Mouse (Mus musculus) brain, adult 2 months (tissue): ENCODE data around the gene 1700020A23Rik.

Experiments
- DNase-seq: peaks from one replicate; pipeline ENCODE4 v3.0.0; 2011; ENCODE audit warnings: low read depth, low spot score

1700020A23Rik gene

DNA sequence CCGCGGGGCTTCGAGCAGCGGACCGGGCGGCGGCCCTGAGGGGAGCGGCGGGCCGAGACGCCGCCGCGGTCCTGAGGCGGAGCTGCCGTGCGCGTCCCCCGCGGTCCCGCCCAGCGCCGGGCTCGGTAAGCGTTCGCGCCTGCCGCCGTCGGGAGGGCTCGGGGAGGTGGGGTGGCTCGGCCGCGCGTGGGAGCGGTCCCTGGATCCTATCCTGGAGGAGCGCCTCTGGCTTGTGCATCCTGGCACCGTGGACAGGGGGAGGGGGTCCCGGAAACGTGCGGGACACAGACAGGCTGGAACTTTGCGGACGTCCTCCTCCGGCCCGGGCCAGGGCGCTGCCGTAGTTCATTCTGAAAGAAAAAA is 45.4 kb downstream of the 1700020A23Rik start:
- peak; percentile 83 for DNase-seq

DNA sequence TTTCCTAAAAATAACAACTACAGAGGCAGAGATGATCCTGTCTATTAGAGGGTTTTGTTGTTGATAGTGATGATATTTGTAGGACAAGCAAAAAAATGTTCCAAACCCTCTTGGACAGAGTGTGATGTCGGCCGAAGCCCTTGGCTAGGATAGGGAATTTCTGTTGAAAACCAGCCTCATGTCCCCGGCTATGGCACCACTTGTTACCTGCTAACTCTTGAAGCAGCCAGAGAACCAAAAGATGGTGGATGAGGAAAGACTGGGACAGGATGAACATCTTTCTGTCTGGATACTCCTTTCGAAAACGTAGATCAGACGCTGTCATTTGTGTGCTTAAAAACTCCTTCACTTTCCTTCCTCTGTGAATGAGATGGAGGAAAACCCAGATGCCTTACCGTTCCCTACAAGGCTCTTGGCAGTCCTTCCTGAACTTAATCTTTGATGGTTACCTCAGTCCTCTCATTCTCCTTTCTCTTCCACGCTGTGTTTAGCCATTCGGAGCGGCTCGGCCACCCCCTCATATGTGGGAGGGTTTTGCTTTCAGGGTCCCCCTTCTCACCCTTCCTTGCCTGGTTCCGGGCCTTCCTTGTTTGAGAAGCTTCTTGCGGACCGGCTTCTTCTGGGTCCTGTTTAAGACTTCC is 46.1 kb downstream of the 1700020A23Rik start:
- no peak for DNase-seq

DNA sequence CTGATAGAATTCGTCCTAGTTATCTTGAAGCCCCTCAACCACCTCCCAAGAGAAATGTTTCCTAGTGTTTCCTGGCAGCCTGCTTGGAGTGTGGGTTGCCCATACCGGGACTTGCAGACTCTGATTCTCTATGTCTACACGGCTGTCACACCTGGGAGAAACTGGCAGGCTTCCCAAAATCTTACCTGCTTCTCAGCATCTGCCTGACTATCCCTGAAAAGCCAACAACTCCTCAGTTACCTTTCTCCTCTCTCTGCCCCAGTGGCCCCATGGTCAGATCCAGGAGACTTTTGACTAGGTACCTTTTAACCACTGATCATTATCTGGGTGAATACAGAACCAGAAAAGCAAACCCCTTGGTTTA is 46.6 kb downstream of the 1700020A23Rik start:
- DNase-seq: no peak

DNA sequence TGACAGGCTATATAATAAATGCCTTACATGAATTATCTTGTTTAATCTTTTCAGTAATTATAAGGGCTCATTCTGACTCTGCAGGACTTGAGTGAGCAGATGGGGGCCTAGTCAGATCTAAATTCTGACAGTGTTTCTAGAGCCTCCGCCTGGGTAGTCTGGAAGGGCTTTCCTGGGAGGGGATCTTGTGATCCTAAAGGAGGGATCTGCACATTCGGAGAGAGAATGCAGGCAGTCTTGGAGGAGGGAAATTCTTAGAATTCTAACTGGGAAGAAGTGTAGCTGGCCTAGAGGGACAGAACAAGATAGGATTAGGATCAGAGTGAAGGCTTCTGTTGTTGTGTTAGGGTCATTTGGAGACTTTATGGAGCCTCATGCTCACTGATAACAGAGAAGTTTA is 47.2 kb downstream of the 1700020A23Rik start:
- no peak for DNase-seq

DNA sequence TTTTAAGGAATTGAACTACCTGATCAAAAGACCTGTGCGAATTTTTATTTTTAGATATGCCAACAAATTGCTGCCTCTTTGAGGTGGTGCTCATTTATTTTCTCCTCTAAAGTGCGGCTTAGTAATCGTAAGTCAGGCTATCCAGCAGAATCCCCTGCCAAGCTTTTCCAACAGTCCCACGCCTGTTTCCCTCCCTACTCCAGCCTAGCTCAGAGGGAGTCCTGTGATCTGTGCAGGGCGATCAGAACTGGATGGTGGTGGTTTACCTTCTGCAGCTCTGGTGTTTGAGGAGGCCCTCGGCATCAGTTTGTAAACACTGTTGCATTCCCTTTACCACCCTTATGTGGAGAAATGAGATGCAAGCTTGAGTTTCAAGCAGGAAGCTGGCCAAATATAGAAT is 48.4 kb downstream of the 1700020A23Rik start:
- DNase-seq: peak; percentile 64

DNA sequence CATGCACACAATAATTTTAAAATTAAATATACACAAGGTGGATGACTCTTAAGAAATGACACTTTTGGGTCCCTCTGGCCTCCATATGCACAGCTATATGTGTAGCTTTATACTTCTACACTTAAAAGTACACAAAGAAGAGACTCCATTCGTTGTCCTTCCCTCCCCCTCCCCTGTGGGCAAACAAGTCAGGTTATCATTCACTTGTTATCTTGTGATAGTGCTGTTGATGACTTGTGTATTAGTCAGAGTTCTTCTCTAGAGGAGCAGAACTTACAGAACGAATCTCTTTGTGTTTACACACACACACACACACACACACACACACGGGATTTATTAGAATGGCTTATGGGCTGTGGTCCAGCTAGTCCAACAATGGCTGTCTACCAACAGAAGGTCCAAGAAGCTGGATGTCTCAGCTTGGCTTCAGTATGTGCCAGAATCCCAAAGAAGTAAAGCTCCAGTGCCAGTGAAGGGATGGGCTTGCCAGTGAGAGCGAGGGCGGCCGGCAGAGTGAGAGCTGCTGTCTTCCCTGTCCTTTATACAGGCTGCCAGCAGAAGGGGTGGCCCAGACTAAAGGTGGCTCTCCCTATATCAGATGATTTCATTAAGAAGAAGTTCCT is 49.8 kb downstream of the 1700020A23Rik start:
- peak; percentile 84 for DNase-seq
